Mouse (Mus musculus): ENCODE results near the gene Dop1b.
"Not testable (repeated sequence)": the region's sequence is repeated elsewhere in the genome, so short reads cannot be mapped to it uniquely, and the experiment has no call there.

Dop1b gene

DNA sequence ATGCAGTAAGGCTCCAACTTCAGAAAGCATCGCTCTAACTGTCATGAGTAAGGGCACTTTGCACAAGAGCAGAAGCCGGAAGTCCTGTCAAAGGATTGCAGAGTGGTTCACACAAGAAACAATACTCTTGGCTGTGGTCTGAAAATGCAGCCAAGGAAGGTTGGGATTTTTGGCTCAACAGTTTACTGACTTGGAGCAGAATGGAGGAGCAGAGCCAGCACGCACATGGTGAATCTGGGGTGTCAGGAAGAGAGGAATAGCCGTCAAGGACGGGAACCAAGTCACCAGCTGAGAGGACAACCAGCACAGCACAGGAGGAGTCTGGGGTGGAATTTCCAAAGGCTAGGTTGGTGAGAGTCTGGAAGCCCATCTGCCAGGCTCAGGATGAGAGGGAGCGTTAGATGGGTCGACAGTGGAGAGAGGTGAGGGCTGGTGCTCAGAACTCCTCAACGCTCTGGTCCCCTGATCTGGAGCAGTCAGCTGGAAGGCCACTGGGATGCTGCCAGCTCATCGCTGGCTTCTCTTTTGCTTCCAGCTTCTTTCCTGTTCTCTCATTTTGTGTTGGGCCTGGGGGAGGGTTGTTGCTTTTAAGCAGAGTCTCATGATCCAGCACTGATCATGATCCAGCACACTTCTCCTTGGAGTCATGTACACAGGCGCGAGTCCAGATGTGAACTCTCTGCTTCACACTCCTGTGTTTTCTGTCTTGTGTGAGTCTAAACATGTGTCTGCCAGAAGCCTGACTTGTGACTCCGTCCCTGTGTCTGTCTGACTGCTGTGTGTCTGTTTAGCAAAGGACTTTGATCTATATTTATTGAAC lies 85.5 kb downstream of the Dop1b start:
- no peak for DNase-seq (ENCODE audit: low spot score in 2 of 2)

- no peak for DNase-seq (ENCODE audit: low spot score in 2 of 2)
These were observed 86.3 kb downstream of the Dop1b start for GRCm38 (mm10) chr16:93797841-93798492.

DNA sequence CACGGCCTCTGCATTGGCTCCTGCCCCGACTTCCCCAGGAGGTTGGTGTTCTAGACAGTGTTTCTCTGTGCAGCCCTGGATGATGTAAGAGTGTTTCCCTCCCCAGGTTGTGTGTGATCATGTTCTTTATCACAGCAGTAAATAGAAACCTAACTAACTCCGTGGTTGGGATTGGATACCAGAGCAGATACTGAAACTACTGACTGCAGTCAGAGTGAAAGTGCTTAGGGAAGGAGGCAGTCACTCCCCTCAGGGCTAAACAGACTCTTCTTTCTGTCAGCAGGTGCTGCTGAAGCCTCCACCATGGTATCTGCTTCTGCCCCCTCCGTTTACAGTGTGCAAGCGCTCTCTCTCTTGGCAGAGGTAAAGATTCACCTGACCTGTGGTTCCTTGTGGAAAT lies 86.9 kb downstream of the Dop1b start:
- DNase-seq (ENCODE audit: low spot score in 2 of 2), result no peak

DNA sequence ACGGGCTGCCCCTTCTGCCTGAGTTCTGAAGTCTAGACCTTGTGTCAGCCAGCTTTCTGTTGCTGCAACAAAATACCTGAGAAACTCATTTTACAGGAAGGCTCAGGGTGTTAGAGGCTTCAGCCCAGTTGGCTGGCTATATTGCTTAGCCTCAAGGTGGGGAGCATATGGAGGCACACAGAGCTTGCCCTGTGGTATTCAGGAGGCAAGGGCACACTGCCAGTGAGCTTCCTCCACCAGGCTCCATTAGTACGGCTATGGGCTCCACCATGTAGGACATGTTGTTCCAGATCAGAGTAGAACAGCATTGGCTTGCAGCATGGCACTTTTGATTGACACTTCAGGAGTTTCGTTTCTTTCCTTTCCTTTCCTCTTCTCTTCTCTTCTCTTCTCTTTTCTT lies 87.4 kb downstream of the Dop1b start:
- DNase-seq (ENCODE audit: low spot score in 2 of 2), result no peak

DNA sequence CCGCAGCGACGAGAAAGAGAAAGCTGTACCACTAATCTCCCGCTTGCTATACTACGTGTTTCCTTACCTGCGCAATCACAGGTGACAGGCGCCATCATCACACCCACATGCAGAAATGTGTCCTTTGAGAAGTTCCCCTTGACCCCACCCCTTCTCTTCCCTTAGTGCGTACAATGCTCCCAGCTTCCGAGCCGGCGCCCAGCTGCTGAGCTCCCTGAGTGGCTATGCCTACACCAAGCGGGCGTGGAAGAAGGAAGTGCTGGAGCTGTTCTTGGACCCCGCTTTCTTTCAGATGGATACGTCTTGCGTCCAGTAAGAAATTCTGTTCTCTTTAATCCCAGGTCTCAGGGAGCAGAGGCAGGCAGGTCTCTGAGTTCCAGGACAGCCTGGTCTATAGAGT lies 88.2 kb downstream of the Dop1b start:
- no peak for DNase-seq (ENCODE audit: low spot score in 2 of 2)

DNA sequence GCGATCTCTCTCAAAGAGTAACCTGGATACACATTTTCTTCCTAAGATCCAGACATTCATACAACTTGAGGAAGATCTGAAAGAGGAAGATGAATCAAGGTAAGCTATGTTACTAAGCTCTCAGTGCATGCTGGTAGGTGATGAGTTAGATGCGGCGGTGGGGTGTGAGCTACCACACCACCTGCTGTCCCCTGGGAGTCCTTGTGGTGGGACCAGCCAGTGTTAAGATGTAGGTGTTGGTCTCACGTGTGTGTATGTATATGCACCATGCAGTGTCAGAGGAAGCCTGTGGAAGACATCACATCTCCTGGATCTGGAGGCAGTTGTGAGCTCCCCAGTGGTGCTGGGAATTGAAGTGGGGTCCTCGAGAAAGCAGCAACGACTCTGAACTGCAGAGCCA lies 95.5 kb downstream of the Dop1b start:
- DNase-seq (ENCODE audit: low spot score in 2 of 2), result no peak

DNA sequence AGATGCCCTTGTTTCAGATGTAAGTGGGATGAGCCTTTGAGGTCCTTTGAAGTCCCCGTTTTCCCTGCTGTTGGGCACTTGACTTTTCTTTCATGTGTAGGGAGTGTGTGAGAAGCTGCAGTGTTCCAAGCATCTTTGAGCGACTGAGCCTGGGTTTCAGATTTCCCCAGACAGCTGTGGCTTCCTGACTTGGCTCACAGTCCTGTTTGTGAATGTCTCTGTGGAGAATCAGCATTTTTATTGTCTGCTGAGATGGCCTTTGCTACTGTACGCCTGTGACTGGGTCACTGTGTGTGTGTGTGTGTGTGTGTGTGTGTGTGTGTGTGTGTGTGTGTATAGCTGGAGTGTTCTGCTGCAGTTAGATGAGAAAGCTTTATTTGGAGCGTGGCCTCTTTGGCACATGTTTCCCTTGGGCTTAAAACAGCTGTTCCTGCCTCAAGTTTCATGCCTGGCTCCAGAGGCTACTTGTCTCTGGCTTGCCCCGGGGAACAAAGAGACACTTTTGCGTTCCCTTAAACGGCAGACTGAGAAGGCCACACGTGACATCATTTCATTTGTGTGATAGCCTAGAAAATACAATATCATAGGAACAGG lies 96.4 kb downstream of the Dop1b start:
- peak in 1 of 2 experiments; percentile 52 for DNase-seq (ENCODE audit: low spot score in 2 of 2)

DNA sequence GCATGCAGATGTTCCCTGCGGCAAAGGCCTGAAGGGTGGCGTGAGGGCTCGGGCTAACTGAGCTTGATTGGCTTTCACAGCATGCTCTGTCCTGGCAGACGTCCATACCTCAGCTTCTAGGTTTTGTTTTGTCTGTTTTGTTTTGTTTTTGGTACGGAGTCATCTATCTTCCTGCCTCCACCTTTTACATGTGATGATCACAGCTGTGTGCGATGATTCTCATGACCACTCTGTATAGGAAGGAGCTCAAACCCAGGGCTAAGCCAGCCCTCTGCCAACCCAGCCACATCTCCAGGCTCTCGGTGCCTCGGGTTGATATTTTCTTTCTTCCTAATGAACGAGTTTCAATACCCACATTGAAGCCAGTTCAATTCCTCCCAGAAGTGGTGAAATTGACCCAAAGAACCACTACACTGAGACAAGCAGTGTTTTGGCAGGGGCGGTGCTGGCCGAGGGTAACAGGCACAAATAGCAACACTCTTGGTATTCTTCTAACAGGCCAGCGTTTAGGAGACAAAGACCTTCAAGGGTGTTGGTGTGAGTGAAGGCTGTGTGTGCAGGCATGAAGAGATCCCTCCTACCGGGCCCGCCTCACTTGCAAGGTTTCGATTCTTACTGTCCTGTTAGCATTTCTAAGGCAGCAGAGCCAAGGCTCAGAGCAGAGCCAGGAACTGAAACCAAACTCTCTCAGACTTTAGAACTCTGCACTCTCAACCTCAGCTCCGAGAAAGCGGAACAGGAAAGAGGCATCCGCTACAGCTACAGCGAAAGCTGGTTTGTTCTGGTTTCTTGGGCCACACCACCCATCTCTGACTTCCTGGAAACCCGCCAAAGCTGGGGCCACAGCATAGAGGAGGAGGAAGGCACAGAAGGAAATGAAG lies 104.4 kb downstream of the Dop1b start:
- peak in 1 of 2 experiments; percentile 42 for DNase-seq (ENCODE audit: low spot score in 2 of 2)

GRCm38 (mm10) chr16:93816861-93817260 lies 105.2 kb downstream of the Dop1b start:
- no peak for DNase-seq (ENCODE audit: low spot score in 2 of 2)

DNA sequence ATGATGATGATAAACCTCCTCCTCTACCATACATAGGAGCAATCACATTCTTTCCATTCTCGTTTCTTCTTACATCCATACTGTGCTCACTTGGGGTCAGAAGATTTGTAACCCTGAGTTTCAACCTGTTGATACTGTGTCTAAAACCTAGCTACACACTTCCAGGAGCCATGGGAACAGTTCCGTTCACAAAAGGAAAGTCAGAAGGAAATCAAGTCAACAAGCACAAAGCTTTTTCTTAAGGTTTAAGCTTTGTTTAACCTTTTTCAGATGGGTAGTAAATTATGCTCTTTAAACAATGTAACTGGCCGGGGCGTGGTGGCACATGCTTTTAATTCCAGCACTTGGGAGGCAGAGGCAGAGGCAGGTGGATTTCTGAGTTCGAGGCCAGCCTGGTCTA lies 105.7 kb downstream of the Dop1b start:
- no peak for DNase-seq (ENCODE audit: low spot score in 2 of 2)

GRCm38 (mm10) chr16:93818691-93819324 lies 107.1 kb downstream of the Dop1b start:
- no peak for DNase-seq (ENCODE audit: low spot score in 2 of 2)

- no peak for DNase-seq (ENCODE audit: low spot score in 2 of 2)
These were observed 107.6 kb downstream of the Dop1b start for GRCm38 (mm10) chr16:93819325-93819696.

GRCm38 (mm10) chr16:93820040-93820439 lies 108.3 kb downstream of the Dop1b start:
- no peak for DNase-seq (ENCODE audit: low spot score in 2 of 2)

DNA sequence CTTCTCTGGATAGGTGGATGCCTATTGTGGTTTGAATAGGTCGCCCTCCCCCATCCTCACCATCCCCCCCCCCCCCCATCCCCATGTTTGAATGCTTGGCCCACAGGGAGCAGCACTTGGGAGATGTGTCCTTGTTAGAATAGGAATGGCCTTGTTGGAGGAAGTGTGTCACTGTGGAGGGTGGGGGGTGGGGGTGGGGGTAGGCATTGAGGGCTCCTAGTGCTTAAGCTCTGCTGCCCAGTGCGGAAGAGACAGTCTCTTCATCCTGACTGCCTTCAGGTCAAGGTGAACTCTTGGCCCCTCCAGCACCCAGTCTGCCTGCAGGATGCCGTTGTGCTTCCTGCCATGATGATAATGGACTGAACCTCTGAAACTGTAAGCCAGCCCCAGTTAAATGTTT lies 110.0 kb downstream of the Dop1b start:
- no peak for DNase-seq (ENCODE audit: low spot score in 2 of 2)

DNA sequence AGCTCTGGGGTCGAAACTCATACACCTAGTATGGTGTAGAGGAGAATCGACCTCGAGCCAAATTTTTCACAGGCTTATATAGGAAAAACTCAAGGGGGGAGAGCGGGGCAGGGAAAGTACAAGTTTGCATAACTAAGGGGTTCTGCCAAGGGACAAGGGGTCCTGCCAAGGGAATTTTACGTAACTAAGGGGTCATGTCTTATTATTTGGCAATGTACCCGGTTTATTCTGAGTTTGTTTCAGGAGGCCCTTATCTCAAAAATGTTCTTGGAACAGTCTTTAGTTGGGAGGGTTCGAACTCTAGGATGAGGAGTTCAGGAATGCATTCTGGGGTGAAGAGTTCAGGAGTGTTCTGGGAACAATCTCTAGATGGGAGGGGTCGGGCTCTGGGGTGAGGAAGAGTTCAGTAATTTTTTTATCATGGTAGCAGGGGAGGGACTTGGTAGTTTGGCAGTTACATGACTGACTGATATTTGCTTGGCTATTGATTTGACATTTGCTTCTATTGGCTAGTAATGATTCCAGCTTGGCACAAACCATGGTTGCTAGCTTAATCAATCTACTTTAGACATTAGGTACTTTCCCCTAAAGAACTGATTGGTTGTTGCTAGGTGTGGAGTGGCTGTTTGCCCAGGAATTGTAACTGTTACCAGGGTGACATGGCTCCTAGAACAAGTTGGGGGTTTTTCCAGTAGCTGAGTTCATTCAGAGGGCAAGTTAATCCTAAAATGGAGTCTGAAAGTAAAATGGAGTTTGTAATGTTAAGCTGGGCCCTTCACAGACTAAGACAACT lies 110.9 kb downstream of the Dop1b start:
- DNase-seq (ENCODE audit: low spot score in 2 of 2), result not testable (repeated sequence)

DNA sequence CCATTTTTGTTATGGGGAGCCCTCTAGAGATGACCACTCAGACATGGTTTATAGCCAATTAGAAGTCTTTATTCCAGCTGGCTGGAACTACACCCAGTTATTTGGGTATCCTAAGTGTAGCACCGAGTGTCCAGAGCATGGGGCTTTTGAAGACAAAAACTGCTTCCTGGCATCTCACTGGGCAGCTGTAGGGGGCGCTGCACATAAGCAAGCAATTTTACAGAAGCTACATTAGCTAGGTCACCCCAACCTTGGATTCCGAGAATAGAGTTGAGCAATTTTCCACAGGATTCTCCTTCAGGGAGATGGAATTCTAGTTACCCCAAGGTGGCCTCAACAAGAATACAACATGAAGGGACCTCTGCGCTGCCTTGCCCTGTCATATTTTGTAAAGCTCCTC lies 113.1 kb downstream of the Dop1b start:
- DNase-seq (ENCODE audit: low spot score in 2 of 2), result no peak

DNA sequence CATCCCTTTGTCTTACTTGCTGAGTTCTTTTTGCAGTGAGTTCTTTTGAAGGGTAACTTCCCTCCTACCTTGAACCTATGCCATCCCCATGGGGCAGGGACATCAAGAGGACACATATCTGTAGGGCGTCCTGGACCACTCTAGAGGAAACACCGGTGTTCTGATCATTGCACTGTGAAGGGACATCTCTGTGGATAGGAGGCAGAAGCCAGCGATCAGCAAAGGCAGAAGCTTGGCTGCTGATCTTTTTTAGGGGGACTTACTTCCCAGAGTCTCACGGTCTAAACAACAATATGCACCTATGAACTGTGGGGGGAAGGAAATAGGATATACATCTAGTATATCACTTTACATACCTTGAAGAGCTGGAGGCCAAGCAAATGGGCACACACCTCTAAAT lies 113.8 kb downstream of the Dop1b start:
- DNase-seq (ENCODE audit: low spot score in 2 of 2), result no peak

DNA sequence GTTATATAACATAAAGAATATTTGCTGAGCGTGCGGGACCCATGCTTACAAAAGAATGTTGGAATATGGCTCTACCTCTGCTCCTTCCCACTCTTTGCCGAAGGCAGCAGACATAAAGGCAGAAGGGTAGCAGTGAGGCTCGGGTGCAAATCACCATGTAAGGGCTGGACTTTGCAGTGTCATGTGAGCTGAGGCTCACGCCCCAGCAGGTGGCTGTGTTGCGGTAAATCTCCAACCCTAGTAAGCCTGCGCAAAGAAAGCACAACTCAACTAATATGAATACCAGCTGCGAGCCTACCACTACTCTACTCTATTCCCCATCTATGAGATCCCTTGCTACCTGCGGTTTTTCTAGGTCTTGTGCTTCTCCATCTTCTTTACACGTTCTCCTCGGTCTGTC lies 114.3 kb downstream of the Dop1b start:
- DNase-seq (ENCODE audit: low spot score in 2 of 2), result no peak

- not testable (repeated sequence) for DNase-seq (ENCODE audit: low spot score in 2 of 2)
These were observed 114.8 kb downstream of the Dop1b start for GRCm38 (mm10) chr16:93826478-93826877.

GRCm38 (mm10) chr16:93826909-93827308 lies 115.2 kb downstream of the Dop1b start:
- no peak for DNase-seq (ENCODE audit: low spot score in 2 of 2)

GRCm38 (mm10) chr16:93829526-93829925 lies 117.8 kb downstream of the Dop1b start:
- DNase-seq (ENCODE audit: low spot score in 2 of 2), result no peak

All from urinary bladder, postnatal 4 days (tissue).